Comparison of ENCODE assay signal across 8 mouse cellular contexts in the genomic region with DNA sequence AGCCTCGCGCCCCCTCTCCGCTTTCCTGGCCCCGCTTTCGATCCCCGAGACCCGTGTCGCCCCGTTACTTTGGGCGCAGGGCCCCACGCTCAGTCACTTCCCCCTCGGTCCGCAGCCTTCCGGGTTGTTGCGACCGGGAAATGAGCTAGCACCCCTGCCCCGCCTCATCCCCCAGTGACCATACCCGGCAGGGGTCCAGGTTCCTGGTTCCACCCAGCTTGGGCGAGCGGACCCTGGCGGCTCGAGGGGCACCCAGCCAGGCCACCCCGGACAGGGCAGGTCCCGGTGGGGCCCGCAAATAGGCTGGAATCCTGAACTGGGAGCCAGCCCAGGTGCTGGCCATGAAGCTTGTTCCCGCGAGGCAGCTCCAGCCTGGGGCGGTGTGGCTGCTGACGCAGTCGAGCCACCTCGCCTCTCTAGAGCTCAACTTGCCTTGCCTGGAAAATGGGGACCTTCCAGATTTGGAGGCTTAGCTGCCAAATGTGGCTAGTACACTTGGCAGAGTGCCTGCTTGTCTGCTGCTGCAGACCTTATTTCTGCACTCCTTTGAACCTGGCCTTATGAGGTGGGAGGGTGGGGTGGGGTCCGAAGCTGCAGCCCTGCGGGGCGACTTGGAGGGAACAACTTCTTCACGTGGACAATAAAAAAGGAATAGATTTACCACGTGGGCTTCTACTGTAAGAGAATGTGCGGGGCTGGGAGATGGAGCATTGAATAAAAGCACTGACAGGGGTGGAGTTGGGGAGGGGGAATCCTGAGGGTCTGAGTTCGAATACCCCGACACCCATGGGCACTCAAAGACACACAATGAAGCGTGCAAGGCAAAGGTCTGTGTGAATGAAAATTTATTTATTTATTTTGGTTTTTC. TPM values are rescaled to one million over a fixed set of nuclear protein-coding genes. Genes with fewer than 3 reads are reported as not detected.
A peak's percentile ranks its signal among the peaks of the same experiment; 100 is the strongest.
DNase-seq lines count a peak whose midpoint lies in the region; ATAC-seq lines count a peak whose summit lies in the region.

No protein-coding gene starts in this region.

- H3K27ac ChIP-seq in intestine, embryonic 16.5 days (ENCODE audit: low read length): peak overlapping the region; percentile 83
- no peak overlapping the region for H3K27ac ChIP-seq in neural tube, embryonic 13.5 days (replicated peaks)

- ATAC-seq in intestine, embryonic 16.5 days: peak; percentile 41
- ATAC-seq in neural tube, embryonic 13.5 days (ENCODE audit: low read depth): 0 out of 2 replicates have a peak, but pooled peaks have one; percentile 13

- no peaks in the 10 kb centered on the region for H3K27me3 ChIP-seq in intestine, embryonic 16.5 days (replicated peaks; ENCODE audit: control insufficient read depth, insufficient read depth, low read length)
- H3K27me3 ChIP-seq in neural tube, embryonic 13.5 days: peaks cover 21% of the 10 kb centered on the region

- peak; percentile 61 for DNase-seq in layer of hippocampus, adult 9-11 months
- DNase-seq in layer of hippocampus, adult 18-20 months (ENCODE audit: low spot score in 2 of 2): no peak
- DNase-seq in brain, adult 2 months (ENCODE audit: low read depth, low spot score): peak; percentile 41
- peak; percentile 99 for DNase-seq in heart, adult 11 months
- peak; percentile 81 to 83 for DNase-seq in lung, adult 18-20 months
- peak; percentile 75 for DNase-seq in thymus, postnatal 25 days

- peak overlapping the region; percentile 84 for H3K9ac ChIP-seq in intestine, embryonic 16.5 days (ENCODE audit: low read depth, low read length)
- H3K9ac ChIP-seq in neural tube, embryonic 13.5 days: peak overlapping the region; percentile 65

- 14% methylated on average over 36 of the region's 40 CpGs for WGBS in intestine, embryonic 16.5 days
- 18% methylated on average over 39 of the region's 40 CpGs for WGBS in neural tube, embryonic 13.5 days

- peaks cover 22% of the 10 kb centered on the region for H3K4me1 ChIP-seq in intestine, embryonic 16.5 days (ENCODE audit: control insufficient read depth, insufficient read depth, low read length)
- peaks cover 15% of the 10 kb centered on the region for H3K4me1 ChIP-seq in neural tube, embryonic 13.5 days (replicated peaks)

- peak overlapping the region; percentile 91 for H3K4me3 ChIP-seq in intestine, embryonic 16.5 days (ENCODE audit: low read length)
- peak overlapping the region; percentile 45 for H3K4me3 ChIP-seq in neural tube, embryonic 13.5 days

- H3K9me3 ChIP-seq in intestine, embryonic 16.5 days (ENCODE audit: control insufficient read depth, low read length): no peaks in the 10 kb centered on the region
- no peaks in the 10 kb centered on the region for H3K9me3 ChIP-seq in neural tube, embryonic 13.5 days

- H3K36me3 ChIP-seq in intestine, embryonic 16.5 days (ENCODE audit: control insufficient read depth, insufficient read depth, low read length): 0 out of 2 replicates have a peak, but pooled peaks cover 8% of the 10 kb centered on the region
- H3K36me3 ChIP-seq in neural tube, embryonic 13.5 days: peaks cover 24% of the 10 kb centered on the region

- peak overlapping the region; percentile 84 for H3K4me2 ChIP-seq in intestine, embryonic 16.5 days (ENCODE audit: low read depth, low read length)
- H3K4me2 ChIP-seq in neural tube, embryonic 13.5 days: peak overlapping the region; percentile 60

RNA-seq across cellular contexts. Expression of a gene that starts 0.8 kb away (rescaled TPM):
- 10 to 100 TPM; 17.5 to 19.1 TPM for total RNA-seq in layer of hippocampus, adult 18-20 months (2021)
- polyA plus RNA-seq in intestine, embryonic 16.5 days (2015; fragmentation: Nextera tagmentation; extraction: Ambion mirVana): 701 and 703 TPM in 2 replicates
- 95.1 and 106 TPM in 2 replicates for polyA plus RNA-seq in neural tube, embryonic 13.5 days (2015; fragmentation: Nextera tagmentation; extraction: Ambion mirVana)

RNA-seq across cellular contexts. Expression of a gene that starts 25.2 kb away (rescaled TPM):
- 10 to 100 TPM; 88.5 to 94.7 TPM for total RNA-seq in layer of hippocampus, adult 18-20 months (2021)
- 62.7 and 66.6 TPM in 2 replicates for polyA plus RNA-seq in intestine, embryonic 16.5 days (2015; fragmentation: Nextera tagmentation; extraction: Ambion mirVana)
- polyA plus RNA-seq in neural tube, embryonic 13.5 days (2015; fragmentation: Nextera tagmentation; extraction: Ambion mirVana): 108 and 123 TPM in 2 replicates

RNA-seq across cellular contexts. Expression of a gene that starts 25.3 kb away (rescaled TPM):
- 10 to 100 TPM; 66.7 to 71.9 TPM for total RNA-seq in layer of hippocampus, adult 18-20 months (2021)
- polyA plus RNA-seq in intestine, embryonic 16.5 days (2015; fragmentation: Nextera tagmentation; extraction: Ambion mirVana): 166 and 178 TPM in 2 replicates
- polyA plus RNA-seq in neural tube, embryonic 13.5 days (2015; fragmentation: Nextera tagmentation; extraction: Ambion mirVana): 206 and 223 TPM in 2 replicates

RNA-seq across cellular contexts. Expression of a gene that starts 31.0 kb away (rescaled TPM):
- total RNA-seq in layer of hippocampus, adult 18-20 months (2021): not detected
- polyA plus RNA-seq in intestine, embryonic 16.5 days (2015; fragmentation: Nextera tagmentation; extraction: Ambion mirVana): 0.34 and 0.40 TPM in 2 replicates
- not detected in 2 replicates for polyA plus RNA-seq in neural tube, embryonic 13.5 days (2015; fragmentation: Nextera tagmentation; extraction: Ambion mirVana)

RNA-seq across cellular contexts. Expression of a gene that starts 31.2 kb away (rescaled TPM):
- 100 to 1,000 TPM; 254 to 263 TPM for total RNA-seq in layer of hippocampus, adult 18-20 months (2021)
- polyA plus RNA-seq in intestine, embryonic 16.5 days (2015; fragmentation: Nextera tagmentation; extraction: Ambion mirVana): 138 and 141 TPM in 2 replicates
- polyA plus RNA-seq in neural tube, embryonic 13.5 days (2015; fragmentation: Nextera tagmentation; extraction: Ambion mirVana): 228 and 239 TPM in 2 replicates

Comparison
In these comparisons a context has a peak if more than half of its experiments do, and no peak if none do; other contexts are left out.
1. DNase-seq: peak in layer of hippocampus, adult 9-11 months (single experiment), brain, adult 2 months (single experiment), heart, adult 11 months (single experiment), lung, adult 18-20 months (2 of 2) and thymus, postnatal 25 days (single experiment); none in layer of hippocampus, adult 18-20 months (0 of 2).